9 mouse cellular contexts compared by ENCODE assay signal in the genomic region with DNA sequence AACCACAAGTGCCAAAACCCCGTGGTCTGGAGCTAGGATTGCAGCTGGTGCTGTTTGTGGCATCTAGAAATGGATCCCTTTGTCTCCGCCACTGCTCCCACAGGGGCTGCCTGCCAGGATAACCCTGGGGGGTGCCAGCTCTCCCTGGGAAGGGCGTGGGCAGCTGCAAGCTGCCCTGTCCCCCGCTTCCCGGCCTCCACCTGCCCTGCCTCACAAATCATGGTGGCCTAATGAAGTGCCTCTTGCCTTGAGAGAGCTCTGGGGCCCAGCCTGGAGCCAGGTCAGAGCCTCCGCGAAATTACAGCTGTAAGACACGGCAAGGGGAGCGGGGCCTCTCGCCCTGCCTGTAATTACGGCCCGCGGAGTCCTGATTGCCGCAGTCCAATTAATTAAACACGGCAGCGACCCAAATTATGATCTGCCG.
A peak's percentile ranks its signal among the peaks of the same experiment; 100 is the strongest.
DNase-seq lines count a peak whose midpoint lies in the region; ATAC-seq and TF ChIP-seq lines count a peak whose summit lies in the region.
"Had no signal": no experiment of that assay in that cellular context is flagged by ENCODE, and none has a peak within 500 bp of the region (broad histone marks: within the 10 kb centered on the region; RNA-seq: fewer than 3 reads in every experiment).

No protein-coding gene starts in this region.

- H3K79me2 ChIP-seq in heart, adult 2 months (replicated peaks; ENCODE audit: control insufficient read depth, insufficient read depth, low read length): no peaks in the 10 kb centered on the region

- no peak overlapping the region for H3K27ac ChIP-seq in heart, embryonic 16.5 days (ENCODE audit: low read length)
- H3K27ac ChIP-seq in heart, adult 2 months: no peak overlapping the region
- peak overlapping the region; percentile 79 for H3K27ac ChIP-seq in hindbrain, embryonic 12.5 days
- H3K27ac ChIP-seq in midbrain, embryonic 12.5 days (replicated peaks): peak overlapping the region; percentile 69
- H3K27ac ChIP-seq in thymus, adult 2 months (ENCODE audit: control insufficient read depth, insufficient read depth, low read length): no peak overlapping the region

- ATAC-seq in heart, embryonic 16.5 days (replicated peaks; ENCODE audit: extremely low read depth, insufficient read depth, low FRiP score): no peak
- peak; percentile 42 for ATAC-seq in hindbrain, embryonic 12.5 days (ENCODE audit: low FRiP score)
- ATAC-seq in midbrain, embryonic 12.5 days (ENCODE audit: low FRiP score, low read depth): no peak
- ATAC-seq in megakaryocyte progenitor cell, adult 5-6 weeks (replicated peaks; ENCODE audit: poor library complexity): no peak
- ATAC-seq: Patski had no signal

- no peaks in the 10 kb centered on the region for H3K9me3 ChIP-seq in heart, embryonic 16.5 days (replicated peaks; ENCODE audit: control insufficient read depth, low read length)
- H3K9me3 ChIP-seq in hindbrain, embryonic 12.5 days (replicated peaks): no peaks in the 10 kb centered on the region
- no peaks in the 10 kb centered on the region for H3K9me3 ChIP-seq in midbrain, embryonic 12.5 days

- no peak for DNase-seq in heart, adult 2 months
- DNase-seq in embryo, embryonic 10 days (ENCODE audit: low spot score): peak; percentile 60
- DNase-seq in ovary, postnatal 36 days (ENCODE audit: low spot score): no peak
- no peak for DNase-seq in thymus, adult 2 months

- intact Hi-C loops in heart, adult 2 months (cut with DNase I): no loop called here

- no peak for TF ChIP-seq CTCF in heart, adult 2 months (IDR thresholded peaks at IDR 0.05)
- TF ChIP-seq CTCF in thymus, adult 2 months (IDR thresholded peaks at IDR 0.05; ENCODE audit: borderline replicate concordance, control insufficient read depth, extremely low read depth, insufficient read depth, low read length, poor library complexity): no peak

- H3K4me3 ChIP-seq in heart, embryonic 16.5 days (ENCODE audit: low read length): no peak overlapping the region
- no peak overlapping the region for H3K4me3 ChIP-seq in heart, adult 2 months
- no peak overlapping the region for H3K4me3 ChIP-seq in hindbrain, embryonic 12.5 days
- no peak overlapping the region for H3K4me3 ChIP-seq in midbrain, embryonic 12.5 days
- no peak overlapping the region for H3K4me3 ChIP-seq in thymus, adult 2 months (ENCODE audit: control insufficient read depth, insufficient read depth, low read length)

- TF ChIP-seq EP300 in heart, adult 2 months (IDR thresholded peaks at IDR 0.05; ENCODE audit: insufficient read depth, low read depth, low read length): no peak

- no peaks in the 10 kb centered on the region for H3K27me3 ChIP-seq in heart, embryonic 16.5 days (ENCODE audit: control insufficient read depth, insufficient read depth, low read length)
- H3K27me3 ChIP-seq in heart, adult 2 months (ENCODE audit: control insufficient read depth, insufficient read depth, low read length): no peaks in the 10 kb centered on the region
- no peaks in the 10 kb centered on the region for H3K27me3 ChIP-seq in hindbrain, embryonic 12.5 days
- H3K27me3 ChIP-seq in midbrain, embryonic 12.5 days: peaks cover 10% of the 10 kb centered on the region
- no peaks in the 10 kb centered on the region for H3K27me3 ChIP-seq in thymus, adult 2 months (ENCODE audit: control insufficient read depth, insufficient read depth, low read length)
- H3K27me3 ChIP-seq: Patski had no signal

- peaks cover 12% of the 10 kb centered on the region for H3K4me1 ChIP-seq in heart, embryonic 16.5 days (ENCODE audit: control insufficient read depth, insufficient read depth, low read length)
- H3K4me1 ChIP-seq in heart, adult 2 months (ENCODE audit: control insufficient read depth, insufficient read depth, low read length): peaks cover 1% of the 10 kb centered on the region; the same call in 1 of the 2 replicates
- H3K4me1 ChIP-seq in hindbrain, embryonic 12.5 days: peaks cover 71% of the 10 kb centered on the region
- H3K4me1 ChIP-seq in midbrain, embryonic 12.5 days: peaks cover 51% of the 10 kb centered on the region
- H3K4me1 ChIP-seq in thymus, adult 2 months (replicated peaks; ENCODE audit: control insufficient read depth, insufficient read depth, low read length): peaks cover 10% of the 10 kb centered on the region

- H3K4me2 ChIP-seq in heart, embryonic 16.5 days (ENCODE audit: low read depth, low read length): 0 out of 2 replicates have a peak overlapping the region, but pooled peaks have one; percentile 7
- peak overlapping the region; percentile 16 for H3K4me2 ChIP-seq in hindbrain, embryonic 12.5 days (replicated peaks)
- H3K4me2 ChIP-seq in midbrain, embryonic 12.5 days (replicated peaks): 0 out of 2 replicates have a peak overlapping the region, but pooled peaks have one; percentile 3

- no peak for TF ChIP-seq POLR2A in heart, adult 2 months (IDR thresholded peaks at IDR 0.05; ENCODE audit: insufficient read depth, low read depth, low read length)
- TF ChIP-seq POLR2A in thymus, adult 2 months (IDR thresholded peaks at IDR 0.05; ENCODE audit: control insufficient read depth, extremely low read depth, insufficient read depth, low read length, poor library complexity): no peak

- no peaks in the 10 kb centered on the region for H3K36me3 ChIP-seq in heart, embryonic 16.5 days (ENCODE audit: control insufficient read depth, insufficient read depth)
- no peaks in the 10 kb centered on the region for H3K36me3 ChIP-seq in heart, adult 2 months (ENCODE audit: control insufficient read depth, insufficient read depth, low read length)
- H3K36me3 ChIP-seq in hindbrain, embryonic 12.5 days: no peaks in the 10 kb centered on the region
- H3K36me3 ChIP-seq in midbrain, embryonic 12.5 days: no peaks in the 10 kb centered on the region
- H3K36me3 ChIP-seq in thymus, adult 2 months (ENCODE audit: control insufficient read depth, insufficient read depth, low read length): no peaks in the 10 kb centered on the region

- 39% methylated on average over 17 of the region's 17 CpGs for WGBS in heart, embryonic 16.5 days
- WGBS in heart, adult 2 months: 52% methylated on average over 17 of the region's 17 CpGs
- 14% methylated on average over 17 of the region's 17 CpGs for WGBS in hindbrain, embryonic 12.5 days
- WGBS in midbrain, embryonic 12.5 days: 29% methylated on average over 17 of the region's 17 CpGs
- 84% methylated on average over 17 of the region's 17 CpGs for WGBS in thymus, adult 2 months

- peak overlapping the region; percentile 49 for H3K9ac ChIP-seq in heart, embryonic 16.5 days (ENCODE audit: low read length)
- no peak overlapping the region for H3K9ac ChIP-seq in heart, adult 2 months (ENCODE audit: low read depth, low read length)
- H3K9ac ChIP-seq in hindbrain, embryonic 12.5 days: peak overlapping the region; percentile 13; the same call in 1 of the 2 replicates
- no peak overlapping the region for H3K9ac ChIP-seq in midbrain, embryonic 12.5 days (replicated peaks)

Comparison
In these comparisons a context has a peak if more than half of its experiments do, and no peak if none do; other contexts are left out.
1. H3K9ac ChIP-seq: peak in heart, embryonic 16.5 days (single experiment) and hindbrain, embryonic 12.5 days (single experiment); none in heart, adult 2 months (single experiment) and midbrain, embryonic 12.5 days (single experiment).
2. H3K27ac ChIP-seq: peak in hindbrain, embryonic 12.5 days (single experiment) and midbrain, embryonic 12.5 days (single experiment); none in heart, embryonic 16.5 days (single experiment), heart, adult 2 months (single experiment) and thymus, adult 2 months (single experiment).
3. Peak in every context shown above with its lines, with median percentiles within 50 percentile points of each other: H3K4me2 ChIP-seq.